Mouse (Mus musculus) adrenal gland, adult 2 months (tissue): ENCODE measurements around the gene Vegfb. TPM values are rescaled to one million over a fixed set of nuclear protein-coding genes. Genes with fewer than 3 reads are reported as not detected.
A peak's percentile ranks its signal among the peaks of the same experiment; 100 is the strongest.

Experiments
- DNase-seq: peaks from one replicate; pipeline ENCODE4 v3.0.0; 2021
- polyA plus RNA-seq: library from polyadenylated mRNA; depleted of rRNA; stranded (reverse); fragments of >200 nt; gene quantifications from 2 replicates; pipeline ENCODE4 v1.2.3, GENCODE M21; 2012
- total RNA-seq, 2 experiments: library from RNA; stranded (reverse); gene quantifications; 2 replicates each; pipeline ENCODE4 v1.2.3; 2021

Gene Vegfb
- total and polyA plus RNA-seq, 3 experiments, result 109 to 149 (median 131) TPM

DNA sequence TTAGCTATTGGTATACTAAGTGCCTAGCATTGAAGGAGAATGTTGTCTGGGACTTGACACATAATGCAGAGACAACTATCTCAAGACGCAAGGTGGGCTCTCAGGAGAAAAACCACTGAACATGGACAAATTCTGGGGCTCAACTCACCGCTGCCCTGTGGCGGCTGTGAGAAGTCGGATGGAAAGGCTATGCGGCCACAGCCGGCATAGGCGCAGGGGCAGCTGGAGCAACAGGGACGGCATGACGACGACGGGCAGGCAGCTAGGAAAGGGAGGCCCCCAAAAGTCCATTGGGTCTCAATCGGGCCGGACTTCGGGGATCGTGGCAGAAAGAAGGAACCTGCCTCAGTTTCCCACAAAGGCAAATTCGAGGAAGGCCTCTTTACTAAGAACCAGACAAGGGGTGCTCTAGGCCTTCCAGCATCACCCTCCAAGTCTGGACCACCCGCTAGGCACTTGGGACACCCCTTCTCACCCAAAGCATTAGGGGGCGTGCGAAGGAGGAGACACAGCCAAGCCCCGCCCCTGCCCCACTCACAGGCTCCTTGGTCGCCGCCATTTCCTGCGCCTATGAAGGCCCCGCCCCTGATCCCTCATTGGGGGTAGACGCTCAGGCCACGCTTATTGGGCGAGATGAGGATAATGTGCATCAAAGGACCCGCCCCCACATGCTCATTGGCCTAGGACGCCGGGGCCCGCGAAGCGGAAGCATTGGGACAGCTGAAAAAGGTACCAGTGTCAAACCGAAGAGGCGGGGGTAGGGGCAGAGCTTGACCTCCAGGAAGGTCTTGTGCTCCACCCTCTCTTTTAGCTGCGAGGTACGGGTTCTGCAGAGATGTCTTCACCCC is 4.8 kb upstream of the Vegfb start, which contains the start of gene Dnajc4:
Gene Dnajc4 (minus strand): TSS at position 562 of the 848 bp plus-strand sequence.
- DNase-seq, result peak; percentile 97

DNA sequence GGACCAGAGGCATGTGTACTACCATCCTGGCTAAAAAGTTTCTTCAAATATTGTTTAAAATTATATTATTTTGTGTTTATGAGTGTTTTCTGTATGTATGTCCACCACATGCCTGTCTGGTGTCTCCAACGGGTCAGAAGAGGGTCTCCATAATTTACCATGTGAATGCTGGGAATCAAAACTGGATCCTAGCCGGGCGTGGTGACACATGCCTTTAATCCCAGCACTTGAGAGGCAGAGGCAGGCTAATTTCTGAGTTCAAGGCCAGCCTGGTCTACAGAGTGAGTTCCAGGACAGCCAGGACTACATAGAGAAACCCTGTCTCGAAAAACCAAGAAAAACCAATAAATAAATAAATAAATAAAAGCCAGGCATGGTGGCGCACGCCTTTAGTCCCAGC is 3.7 kb upstream of the Vegfb start:
- peak; percentile 4 for DNase-seq

DNA sequence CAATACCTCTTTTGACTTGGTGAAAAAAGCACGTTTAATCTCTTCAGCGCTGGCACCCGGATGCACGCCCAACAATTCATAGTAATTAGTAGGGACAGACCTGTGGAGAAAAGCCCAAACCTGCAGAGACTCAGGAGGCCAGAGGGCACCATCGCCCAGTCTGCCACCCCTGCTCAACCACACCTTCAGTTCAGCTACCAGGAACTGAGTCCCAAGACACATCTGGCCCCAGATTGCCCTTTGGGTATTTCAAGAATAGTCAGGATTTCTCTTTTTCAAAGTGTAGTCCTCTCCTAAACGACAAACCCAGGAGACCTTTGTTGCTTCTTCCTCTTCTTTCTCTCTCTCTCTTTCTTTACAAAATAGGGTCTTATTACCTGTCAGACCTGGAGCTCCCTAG is 3.3 kb upstream of the Vegfb start:
- DNase-seq, result no peak

DNA sequence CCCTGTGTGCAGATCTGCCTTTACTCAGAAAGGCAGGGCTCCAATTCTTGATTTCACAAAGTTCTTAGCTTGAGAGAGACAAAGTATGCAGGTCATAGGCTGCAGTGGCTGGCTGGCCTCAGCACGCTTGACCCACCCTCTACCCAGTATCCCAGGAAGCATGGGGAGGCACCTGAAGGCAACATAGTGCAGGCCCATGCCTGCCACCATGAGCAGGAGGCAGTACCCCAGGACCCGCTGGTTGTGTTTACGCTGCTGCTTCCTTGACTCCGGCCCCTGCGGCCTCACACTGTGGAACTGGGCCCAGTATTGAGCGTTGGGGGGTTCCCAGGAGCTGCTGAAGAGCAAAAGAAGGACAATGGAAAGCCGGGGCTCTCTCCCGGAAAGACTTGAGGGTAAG is 1.8 kb upstream of the Vegfb start:
- DNase-seq, result peak; percentile 9

DNA sequence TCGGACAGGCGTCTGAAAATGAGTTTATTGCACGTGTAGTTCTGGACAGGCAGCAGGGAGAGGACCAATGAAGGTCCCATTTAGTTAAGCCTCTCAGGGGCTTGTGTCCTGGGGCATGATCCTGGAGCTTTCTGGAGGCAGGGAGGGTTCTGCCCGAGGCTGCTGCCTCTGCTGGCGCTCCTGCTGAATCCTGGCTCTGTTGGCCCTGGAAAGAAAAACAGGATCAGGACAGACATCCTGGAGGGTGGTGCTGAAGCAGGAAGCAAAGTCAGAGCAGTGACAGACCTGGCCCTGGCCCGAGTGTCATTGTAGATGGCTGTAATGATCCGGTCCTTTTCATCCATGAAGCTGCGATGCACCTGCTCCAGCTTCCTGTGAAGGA is 444 bp upstream of the Vegfb start:
- DNase-seq, result no peak

- no peak for DNase-seq
Measured at GRCm38 (mm10) chr19:6985951-6986708, 1.3 kb downstream of the Vegfb start.

DNA sequence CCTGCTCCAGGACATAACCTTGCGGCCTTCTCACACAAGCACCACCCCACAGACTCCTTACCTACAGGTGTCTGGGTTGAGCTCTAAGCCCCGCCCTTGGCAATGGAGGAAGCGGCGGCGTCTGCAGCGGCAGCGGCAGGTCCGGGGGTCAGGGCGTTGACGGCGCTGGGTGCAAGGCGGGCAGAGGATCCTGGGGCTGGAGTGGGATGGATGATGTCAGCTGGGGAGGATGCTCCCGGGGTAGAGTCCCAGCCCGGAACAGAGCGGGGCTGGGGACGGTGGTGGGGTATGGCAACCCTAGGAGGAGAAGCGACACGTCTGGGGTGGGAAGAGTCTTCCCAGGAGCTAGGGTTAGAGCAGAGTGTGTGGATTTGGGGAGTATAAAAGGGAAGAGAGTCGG is 2.2 kb downstream of the Vegfb start:
- DNase-seq, result no peak

- no peak for DNase-seq
Measured at GRCm38 (mm10) chr19:6983621-6984020, 3.8 kb downstream of the Vegfb start.

DNA sequence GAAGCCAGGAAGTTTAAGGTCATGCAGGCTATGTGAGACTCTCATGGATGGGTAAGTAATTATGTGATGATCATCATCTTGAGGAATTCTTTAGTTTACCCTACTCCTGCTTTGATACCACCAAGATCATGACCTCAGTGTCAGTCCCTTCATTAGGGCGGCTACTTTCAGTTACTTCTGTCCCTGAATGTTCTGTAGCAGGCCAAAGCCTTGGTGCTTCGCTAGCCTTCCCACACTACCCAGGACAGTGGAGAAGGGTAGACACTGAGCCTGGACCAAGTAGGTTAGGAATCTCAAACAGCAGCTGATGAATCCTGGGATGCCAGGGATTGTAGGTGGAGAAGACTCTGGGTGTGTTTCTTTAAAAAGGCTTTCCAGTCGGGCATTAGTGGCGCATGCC is 6.0 kb downstream of the Vegfb start:
- no peak for DNase-seq

DNA sequence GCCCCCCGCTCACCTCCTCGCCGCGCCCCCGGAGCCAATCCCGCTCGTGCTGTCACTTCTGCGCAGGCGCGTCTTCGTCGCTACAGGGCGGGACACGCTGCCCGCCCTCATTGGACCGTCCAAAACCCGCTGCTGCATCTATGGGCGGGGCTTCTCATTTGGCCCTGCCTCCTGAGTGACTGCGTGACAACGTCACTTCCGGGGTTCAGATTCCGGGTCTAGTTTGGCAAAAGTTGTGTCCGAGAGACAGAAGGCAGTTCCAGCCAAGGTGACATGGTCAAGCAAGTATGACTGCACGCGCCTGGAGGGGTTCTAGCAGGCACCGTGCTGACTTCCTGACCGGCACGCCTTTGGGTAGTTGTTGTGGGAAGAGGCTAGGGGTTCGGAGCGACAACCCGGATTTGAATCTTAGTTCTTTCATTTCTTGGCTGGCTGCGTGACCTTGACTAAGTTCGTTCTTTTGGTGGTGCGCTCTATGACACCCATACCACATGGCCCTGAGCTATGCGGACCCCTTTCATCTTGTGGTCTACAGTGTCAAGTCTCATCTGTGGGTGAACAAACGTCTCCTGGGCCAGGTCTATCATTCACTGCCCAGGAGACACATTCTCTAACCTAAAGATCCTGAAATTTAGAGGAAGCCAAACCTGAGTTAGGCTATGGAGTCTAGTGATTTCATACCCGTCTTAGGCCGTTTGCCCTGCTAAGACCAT is 6.9 kb downstream of the Vegfb start, which contains the start of gene Fkbp2:
Gene Fkbp2 (minus strand): TSS at position 121 of the 713 bp plus-strand sequence.
- peak; percentile 99 for DNase-seq

DNA sequence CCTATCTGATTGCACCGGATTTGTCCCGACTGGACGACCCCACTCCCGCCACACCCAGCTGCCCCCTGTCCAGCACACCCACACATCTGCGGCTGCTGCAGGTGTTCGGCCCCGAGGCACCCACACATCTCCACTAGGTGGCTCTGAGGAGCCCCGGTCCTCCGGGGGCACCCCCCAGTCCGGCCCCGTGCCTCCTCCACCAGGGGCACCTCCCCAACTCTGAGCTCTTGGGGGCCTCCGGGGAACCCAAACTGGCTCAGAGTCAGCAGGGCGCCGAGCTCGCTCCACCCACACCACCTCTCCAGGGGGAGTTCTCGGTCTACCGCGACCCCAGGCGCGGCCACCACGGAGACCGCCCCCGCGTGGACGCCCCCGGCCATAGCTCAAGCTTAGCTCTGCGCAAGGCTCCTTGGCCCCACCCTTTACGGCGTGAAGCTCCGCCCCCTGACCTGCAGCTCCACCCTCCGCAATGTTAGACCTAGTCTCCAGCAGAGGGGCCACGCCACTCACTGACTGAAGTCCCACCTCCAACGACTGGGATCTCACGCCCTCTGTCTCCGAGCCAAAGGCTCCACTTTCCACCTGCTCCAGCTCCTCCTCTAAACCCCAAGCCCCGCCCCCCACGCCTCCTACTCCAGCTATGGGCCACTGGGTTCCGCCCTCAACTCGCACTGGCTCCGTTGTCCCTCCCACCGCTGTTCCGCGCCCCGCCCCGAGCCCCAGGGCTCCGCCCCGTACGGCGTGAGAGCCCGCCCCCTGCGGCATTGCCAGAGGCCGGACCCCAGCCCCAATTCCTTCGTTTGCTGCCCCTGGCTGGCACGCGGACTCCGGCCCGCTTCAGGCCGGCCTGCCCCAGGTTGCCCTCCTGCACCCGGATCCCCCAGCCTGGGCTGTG is 7.7 kb downstream of the Vegfb start:
- DNase-seq, result peak; percentile 100

- DNase-seq, result peak; percentile 71
Measured at GRCm38 (mm10) chr19:6979001-6979479, 8.4 kb downstream of the Vegfb start.

DNA sequence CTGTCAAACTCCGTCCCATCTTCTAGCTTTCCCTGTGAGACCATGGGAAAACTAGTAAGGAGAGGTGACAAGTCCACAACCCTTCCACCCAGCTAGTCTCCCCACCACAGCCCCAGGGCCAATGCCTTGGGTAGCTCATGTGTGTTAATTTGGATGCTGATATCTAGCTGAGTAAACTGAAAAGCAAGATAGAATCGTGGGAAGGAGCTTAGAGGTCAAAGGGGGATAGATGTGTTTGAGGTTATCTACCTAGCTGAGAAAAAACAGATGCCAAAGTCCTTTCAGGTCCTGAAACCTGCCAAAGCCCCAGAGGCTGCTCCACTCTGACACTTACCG is 8.8 kb downstream of the Vegfb start:
- no peak for DNase-seq

- no peak for DNase-seq
Measured at GRCm38 (mm10) chr19:6977759-6978638, 9.5 kb downstream of the Vegfb start.

DNA sequence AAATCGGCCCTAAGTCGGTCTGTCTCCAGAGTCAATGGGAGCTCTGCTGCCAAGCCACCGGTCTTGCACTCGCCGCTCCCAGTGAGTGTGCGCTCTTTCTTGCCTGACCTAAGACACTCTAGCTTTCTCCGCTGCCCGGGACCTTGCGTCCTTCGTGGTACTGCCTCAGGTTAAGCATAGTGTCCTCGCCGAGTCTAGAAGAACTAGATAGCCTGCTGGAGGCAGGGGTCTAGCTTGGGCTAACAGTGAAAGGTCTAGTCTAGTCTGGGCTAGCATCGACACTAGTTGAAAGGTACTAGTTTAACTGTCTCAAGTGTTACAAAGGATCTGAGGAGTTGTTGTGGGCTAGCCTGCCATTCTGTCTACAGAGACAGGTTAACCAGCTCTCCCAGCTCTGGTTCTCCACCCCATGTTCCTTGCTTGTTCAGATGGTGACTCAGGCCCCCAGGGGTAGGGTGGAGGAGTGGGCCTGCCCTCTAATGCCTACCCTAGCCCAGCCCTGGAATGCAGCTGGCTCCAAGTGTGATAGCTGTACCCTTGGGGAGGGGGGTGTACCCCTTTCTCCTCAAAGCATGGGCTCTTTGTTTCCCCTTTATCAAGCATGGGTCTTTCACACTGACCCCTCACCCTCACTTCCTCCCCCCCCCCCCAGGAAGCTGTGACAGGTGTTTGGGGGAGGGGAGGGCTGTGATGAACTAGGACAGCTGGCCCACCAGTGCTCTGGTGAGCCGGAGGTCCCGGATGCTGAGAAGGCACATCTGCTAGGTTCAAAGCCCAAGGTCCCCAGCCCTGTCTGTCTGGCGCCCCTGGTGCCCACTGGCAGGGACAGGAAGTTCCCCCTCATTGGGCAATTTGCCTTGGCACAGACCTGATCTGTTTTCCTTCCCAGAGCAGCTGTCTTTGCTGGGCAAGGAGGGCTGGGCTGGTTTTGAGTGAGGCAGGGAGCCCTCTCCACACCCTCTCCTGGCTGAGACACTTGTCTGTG is 11.6 kb downstream of the Vegfb start, which contains the start of gene Plcb3:
Gene Plcb3 (minus strand): TSS at position 934 of the 985 bp plus-strand sequence.
- peak; percentile 76 for DNase-seq

DNA sequence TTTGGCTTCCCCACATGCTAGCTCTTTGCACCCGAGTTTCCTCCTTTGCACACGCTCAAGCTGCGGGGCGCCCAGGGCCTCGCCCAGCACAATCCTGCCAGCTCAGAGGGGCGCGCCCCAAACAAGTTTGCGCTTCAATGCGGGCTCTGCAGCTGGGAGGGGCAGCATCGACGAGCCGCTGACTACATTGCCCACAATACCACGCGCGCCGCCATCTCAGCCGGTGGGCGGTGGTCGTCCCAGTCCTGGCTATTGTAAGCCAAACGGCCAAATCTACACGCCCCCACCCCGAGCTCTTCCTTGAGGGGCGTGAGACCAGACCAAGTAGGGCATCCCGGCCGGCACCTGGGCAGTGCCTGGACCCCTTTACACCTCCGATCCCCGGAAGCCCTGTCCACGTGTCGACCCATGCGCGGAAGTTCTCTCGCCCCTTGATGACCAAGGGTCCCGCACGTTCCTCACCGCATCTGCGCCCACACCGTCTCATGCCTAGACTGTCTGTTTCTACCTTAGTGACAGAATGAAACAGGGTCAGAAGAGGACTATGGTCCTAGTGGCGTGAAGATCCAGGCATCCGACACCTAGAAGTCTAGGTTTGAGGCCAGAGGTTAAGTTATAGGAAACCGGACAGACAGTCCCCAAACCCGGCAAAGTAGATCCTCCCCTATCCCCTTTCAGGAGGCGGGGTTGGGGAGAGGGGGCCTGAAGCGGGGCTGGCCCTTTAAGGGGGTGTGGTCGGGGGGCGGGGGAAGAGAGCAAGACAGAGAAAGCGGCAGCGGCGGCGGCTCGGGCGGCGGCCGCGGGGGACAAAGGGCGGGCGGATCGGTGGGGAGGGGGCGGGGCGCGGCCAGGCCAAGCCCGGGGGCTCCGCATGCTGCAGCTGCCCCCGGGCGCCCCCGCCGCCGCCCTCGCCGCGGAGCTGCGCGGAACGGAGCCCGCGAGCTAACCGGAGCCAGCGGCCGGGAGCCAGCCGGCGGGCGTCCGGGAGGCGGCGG is 12.9 kb downstream of the Vegfb start, which contains the start of gene Ppp1r14b:
Gene Ppp1r14b (plus strand): TSS at position 758 of the 995 bp plus-strand sequence.
- DNase-seq, result peak; percentile 90

DNA sequence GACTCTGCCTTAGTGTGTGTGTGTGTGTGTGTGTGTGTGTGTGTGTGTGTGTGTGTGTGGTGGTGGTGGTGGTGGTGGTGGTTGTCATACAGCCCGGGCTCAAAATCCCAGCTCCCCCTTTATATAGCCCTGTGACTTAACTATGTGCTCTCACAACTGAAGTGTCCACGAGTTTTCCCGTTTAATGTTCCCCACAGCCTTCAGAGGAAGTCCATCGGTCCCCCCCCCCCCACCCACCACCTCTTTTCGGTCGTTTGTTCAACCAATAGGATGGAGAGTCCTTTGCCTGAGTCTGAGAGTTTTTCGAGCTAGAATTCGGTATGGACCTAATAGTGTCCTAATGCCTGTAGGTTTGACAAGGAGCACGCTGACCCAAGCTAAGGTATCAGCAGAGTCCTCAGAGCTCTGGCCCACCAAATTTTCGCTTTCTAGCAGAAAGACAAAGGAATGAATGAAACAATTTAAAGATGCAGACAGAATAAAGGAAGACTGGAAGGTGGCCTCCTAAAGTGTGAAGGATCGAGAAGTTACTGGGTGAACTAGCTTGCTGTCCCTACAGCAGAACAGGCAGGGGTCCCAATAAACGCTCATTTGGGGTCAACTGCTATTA is 13.8 kb downstream of the Vegfb start:
- DNase-seq, result no peak
